Mouse (Mus musculus) MEL (cell line): ENCODE data around the gene Atl2. TPM values are rescaled to one million over a fixed set of nuclear protein-coding genes. Genes with fewer than 3 reads are reported as not detected.
A peak's percentile ranks its signal among the peaks of the same experiment; 100 is the strongest.

Source experiments
- DNase-seq: peaks from one replicate; pipeline ENCODE4 v3.0.0; 2011; ENCODE audit warnings: low read depth, low spot score
- H3K27ac ChIP-seq: 2 replicates; pipeline ENCODE4 v1.5.1; 2012; ENCODE audit warnings: low read depth, mild to moderate bottlenecking, control low read depth, low read length, moderate library complexity; ENCODE audit not compliant: control insufficient read depth
- H3K27me3 ChIP-seq, 2 experiments: fragments of 150-350 bp in 1 of 2; sonication (generic) in 1 of 2; 2 replicates each; pipeline ENCODE4 v1.6.1; 2012; ENCODE audit warnings: low read length in 2 of 2, mild to moderate bottlenecking in 2 of 2, improper control_type of control experiment in 1 of 2, moderate library complexity in 1 of 2; ENCODE audit not compliant: insufficient read depth in 2 of 2, control insufficient read depth in 1 of 2
- H3K36me3 ChIP-seq, 2 experiments: 2 replicates each; pipeline ENCODE4 v1.6.1; 2012 to 2014; ENCODE audit warnings: low read length in 2 of 2, improper control_type of control experiment in 1 of 2, inconsistent platforms in 1 of 2, mild to moderate bottlenecking in 1 of 2; ENCODE audit not compliant: insufficient read depth in 2 of 2, control insufficient read depth in 1 of 2
- H3K4me1 ChIP-seq, 2 experiments: fragments of 150-350 bp in 1 of 2; sonication (generic) in 1 of 2; 2 replicates each; pipeline ENCODE4 v1.6.1; 2012; ENCODE audit warnings: low read length in 2 of 2, improper control_type of control experiment in 1 of 2, mild to moderate bottlenecking in 1 of 2; ENCODE audit not compliant: insufficient read depth in 2 of 2, control insufficient read depth in 1 of 2
- H3K4me3 ChIP-seq, 2 experiments: fragments of 150-350 bp in 1 of 2; sonication (generic) in 1 of 2; 2 replicates each; pipeline ENCODE4 v1.5.1; 2012; ENCODE audit warnings: low read depth in 2 of 2, low read length in 2 of 2, mild to moderate bottlenecking in 2 of 2, moderate library complexity in 2 of 2, control low read depth in 1 of 2, improper control_type of control experiment in 1 of 2; ENCODE audit not compliant: control insufficient read depth in 1 of 2, insufficient read depth in 1 of 2
- H3K79me2 ChIP-seq: 2 replicates; pipeline ENCODE4 v1.6.1; 2012; ENCODE audit warnings: mild to moderate bottlenecking, low read length, moderate library complexity; ENCODE audit not compliant: control insufficient read depth, poor library complexity, insufficient read depth
- H3K9ac ChIP-seq: 2 replicates; pipeline ENCODE4 v1.6.1; 2012; ENCODE audit warnings: low read depth, mild to moderate bottlenecking, control low read depth, low read length, moderate library complexity; ENCODE audit not compliant: control insufficient read depth, poor library complexity, severe bottlenecking
- H3K9me3 ChIP-seq: fragments of 150-350 bp; sonication (generic); replicated peaks from 2 replicates; pipeline ENCODE4 v1.6.1; 2012; ENCODE audit warnings: mild to moderate bottlenecking, low read length, improper control_type of control experiment, moderate library complexity; ENCODE audit not compliant: insufficient read depth
- BHLHE40 ChIP-seq: IDR thresholded peaks from 2 replicates; pipeline ENCODE4 v1.6.1; 2012; ENCODE audit warnings: low read depth, mild to moderate bottlenecking, inconsistent platforms, low read length, improper control_type of control experiment, borderline replicate concordance
- CTCF ChIP-seq, 3 experiments: IDR thresholded peaks in 2 of 3; conservative IDR thresholded peaks in 1 of 3; 2 replicates each; pipeline ENCODE4 v1.5.1; 2011 to 2012; ENCODE audit warnings: low read length in 3 of 3, low read depth in 2 of 3, mild to moderate bottlenecking in 2 of 3, improper control_type of control experiment in 1 of 3, inconsistent platforms in 1 of 3, mixed read lengths in 1 of 3, moderate library complexity in 1 of 3; ENCODE audit not compliant: control insufficient read depth in 1 of 3, insufficient read depth in 1 of 3, poor library complexity in 1 of 3, severe bottlenecking in 1 of 3
- ELF1 ChIP-seq: IDR thresholded peaks from 2 replicates; pipeline ENCODE4 v1.6.1; 2014; ENCODE audit warnings: low read depth, mild to moderate bottlenecking, inconsistent platforms, low read length, improper control_type of control experiment, moderate library complexity
- EP300 ChIP-seq, 2 experiments: IDR thresholded peaks; 2 replicates each; pipeline ENCODE4 v1.6.1; 2011; ENCODE audit warnings: improper control_type of control experiment in 2 of 2, low read length in 2 of 2, low read depth in 1 of 2, mild to moderate bottlenecking in 1 of 2
- ETS1 ChIP-seq: IDR thresholded peaks from 2 replicates; pipeline ENCODE4 v1.6.1; 2012; ENCODE audit warnings: low read depth, mild to moderate bottlenecking, inconsistent platforms, low read length, improper control_type of control experiment, moderate library complexity
- GABPA ChIP-seq: IDR thresholded peaks from 2 replicates; pipeline ENCODE4 v1.6.1; 2012; ENCODE audit warnings: low read depth, mild to moderate bottlenecking, inconsistent platforms, low read length, improper control_type of control experiment, moderate library complexity
- GATA1 ChIP-seq: IDR thresholded peaks from 2 replicates; pipeline ENCODE4 v1.6.1; 2011; ENCODE audit warnings: low read depth, low read length, improper control_type of control experiment
- JUND ChIP-seq: IDR thresholded peaks from 2 replicates; pipeline ENCODE4 v1.6.1; 2011; ENCODE audit warnings: low read depth, mild to moderate bottlenecking, improper control_type of control experiment, low read length
- MAX ChIP-seq: IDR thresholded peaks from 2 replicates; pipeline ENCODE4 v1.6.1; 2011; ENCODE audit warnings: low read length, improper control_type of control experiment
- MAZ ChIP-seq: IDR thresholded peaks from 2 replicates; pipeline ENCODE4 v1.6.1; 2012; ENCODE audit warnings: low read depth, mild to moderate bottlenecking, inconsistent platforms, low read length, improper control_type of control experiment
- MEF2A ChIP-seq: IDR thresholded peaks from 2 replicates; pipeline ENCODE4 v1.6.1; 2014; ENCODE audit warnings: low read depth, mild to moderate bottlenecking, inconsistent platforms, low read length, improper control_type of control experiment; ENCODE audit not compliant: poor library complexity, insufficient replicate concordance, severe bottlenecking; ENCODE audit errors: extremely low read depth
- MXI1 ChIP-seq: IDR thresholded peaks from 2 replicates; pipeline ENCODE4 v1.6.1; 2011; ENCODE audit warnings: mild to moderate bottlenecking, low read depth, low read length, improper control_type of control experiment
- MYB ChIP-seq: IDR thresholded peaks from 2 replicates; pipeline ENCODE4 v1.6.1; 2011; ENCODE audit warnings: mild to moderate bottlenecking, low read depth, low read length, improper control_type of control experiment
- MYC ChIP-seq: IDR thresholded peaks from 2 replicates; pipeline ENCODE4 v1.6.1; 2011; ENCODE audit warnings: low read depth, mild to moderate bottlenecking, low read length, improper control_type of control experiment, moderate library complexity
- NELFE ChIP-seq: IDR thresholded peaks from 2 replicates; pipeline ENCODE4 v1.6.1; 2011; ENCODE audit warnings: low read depth, low read length, improper control_type of control experiment
- POLR2A ChIP-seq, 2 experiments: IDR thresholded peaks; 2 replicates each; pipeline ENCODE4 v1.6.1; 2011 to 2012; ENCODE audit warnings: low read length in 2 of 2, mild to moderate bottlenecking in 2 of 2, control low read depth in 1 of 2, improper control_type of control experiment in 1 of 2, low read depth in 1 of 2, moderate library complexity in 1 of 2; ENCODE audit not compliant: control insufficient read depth in 1 of 2, insufficient read depth in 1 of 2, poor library complexity in 1 of 2
- POLR2AphosphoS5 ChIP-seq: IDR thresholded peaks from 2 replicates; pipeline ENCODE4 v1.6.1; 2012; ENCODE audit warnings: low read depth, borderline replicate concordance, mild to moderate bottlenecking, inconsistent platforms, low read length, moderate library complexity, mixed read lengths
- RAD21 ChIP-seq: IDR thresholded peaks from 2 replicates; pipeline ENCODE4 v1.6.1; 2011; ENCODE audit warnings: mild to moderate bottlenecking, low read depth, low read length, improper control_type of control experiment
- RCOR1 ChIP-seq: IDR thresholded peaks from 2 replicates; pipeline ENCODE4 v1.6.1; 2012; ENCODE audit warnings: low read depth, mild to moderate bottlenecking, inconsistent platforms, low read length, improper control_type of control experiment
- SIN3A ChIP-seq: IDR thresholded peaks from 2 replicates; pipeline ENCODE4 v1.6.1; 2012; ENCODE audit warnings: low read length, improper control_type of control experiment, inconsistent platforms
- SMC3 ChIP-seq: IDR thresholded peaks from 2 replicates; pipeline ENCODE4 v1.6.1; 2011; ENCODE audit warnings: low read depth, low read length, improper control_type of control experiment
- TCF12 ChIP-seq: IDR thresholded peaks from 2 replicates; pipeline ENCODE4 v1.6.1; 2014; ENCODE audit warnings: low read depth, mild to moderate bottlenecking, inconsistent platforms, low read length, improper control_type of control experiment, moderate library complexity
- UBTF ChIP-seq: IDR thresholded peaks from 2 replicates; pipeline ENCODE4 v1.6.1; 2012; ENCODE audit warnings: low read depth, mild to moderate bottlenecking, inconsistent platforms, low read length, improper control_type of control experiment, moderate library complexity, borderline replicate concordance; ENCODE audit not compliant: insufficient read depth
- USF1 ChIP-seq: IDR thresholded peaks from 2 replicates; pipeline ENCODE4 v1.6.1; 2014; ENCODE audit warnings: low read depth, mild to moderate bottlenecking, inconsistent platforms, low read length, improper control_type of control experiment, moderate library complexity
- ZC3H11A ChIP-seq: IDR thresholded peaks from 2 replicates; pipeline ENCODE4 v1.6.1; 2012; ENCODE audit warnings: low read depth, mild to moderate bottlenecking, inconsistent platforms, low read length, improper control_type of control experiment
- ZNF384 ChIP-seq: IDR thresholded peaks from 2 replicates; pipeline ENCODE4 v1.6.1; 2012; ENCODE audit warnings: low read depth, mild to moderate bottlenecking, inconsistent platforms, low read length, improper control_type of control experiment
- polyA plus RNA-seq, 2 experiments: library from polyadenylated mRNA; stranded (reverse) in 1 of 2; unstranded in 1 of 2; fragments of >175 nt in 1 of 2; fragments of >200 nt in 1 of 2; gene quantifications; 2 replicates each; pipeline versions ENCODE4 v1.2.1 to v1.2.4; 2012; ENCODE audit warnings: low replicate concordance in 2 of 2, low read depth in 1 of 2; ENCODE audit not compliant: insufficient read length in 2 of 2, insufficient read depth in 1 of 2, missing spikeins in 1 of 2
- total RNA-seq: library from RNA; depleted of rRNA; stranded (reverse); fragments of 300-350 nt; gene quantifications from 2 replicates; pipeline ENCODE4 v1.2.3, GENCODE M21; 2012

The Atl2 gene
- total and polyA plus RNA-seq, 3 experiments: 29.5 to 118 (median 43.3) TPM

DNA sequence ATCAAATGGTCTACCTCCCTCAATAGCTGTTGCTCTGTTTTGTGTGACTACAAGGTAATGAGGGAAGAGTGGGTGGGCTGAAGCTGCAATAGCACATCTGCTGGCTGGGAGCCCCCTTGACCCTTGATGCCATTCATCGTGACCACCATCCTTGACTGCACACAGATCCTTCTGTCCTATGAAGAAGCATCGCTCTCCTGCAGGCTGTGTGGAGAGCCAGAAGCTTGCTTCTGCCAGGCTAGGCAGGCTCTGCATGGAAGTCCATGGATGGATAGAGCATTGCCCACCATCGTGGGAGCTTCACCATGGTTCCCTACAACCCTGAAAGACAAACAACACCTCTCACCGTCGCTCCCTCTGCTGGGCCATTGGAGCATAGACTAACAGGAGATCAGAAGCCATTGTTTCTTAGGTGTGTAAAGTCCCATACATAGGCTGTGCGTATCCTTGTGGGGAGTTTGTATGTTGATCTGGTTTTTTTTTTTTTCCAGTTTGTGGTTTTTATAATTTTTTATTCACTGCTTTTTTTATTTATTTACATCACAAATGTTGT, 69.4 kb downstream of the Atl2 start:
- no peak for DNase-seq
- Histone ChIP-seq H3K27me3 (peaks cover 2 to 3% of the 10 kb centered on the region in 2 experiments), H3K4me3 (no peak overlapping the region), H3K27ac (no peak overlapping the region), H3K9me3 (no peaks in the 10 kb centered on the region), H3K79me2 (no peaks in the 10 kb centered on the region), H3K4me1 (no peaks in the 10 kb centered on the region), H3K9ac (no peak overlapping the region), H3K36me3 (no peaks in the 10 kb centered on the region)
- TF ChIP-seq SMC3 (0 out of 2 replicates have a peak, but pooled peaks have one; percentile 10), ZNF384 (no peak)

DNA sequence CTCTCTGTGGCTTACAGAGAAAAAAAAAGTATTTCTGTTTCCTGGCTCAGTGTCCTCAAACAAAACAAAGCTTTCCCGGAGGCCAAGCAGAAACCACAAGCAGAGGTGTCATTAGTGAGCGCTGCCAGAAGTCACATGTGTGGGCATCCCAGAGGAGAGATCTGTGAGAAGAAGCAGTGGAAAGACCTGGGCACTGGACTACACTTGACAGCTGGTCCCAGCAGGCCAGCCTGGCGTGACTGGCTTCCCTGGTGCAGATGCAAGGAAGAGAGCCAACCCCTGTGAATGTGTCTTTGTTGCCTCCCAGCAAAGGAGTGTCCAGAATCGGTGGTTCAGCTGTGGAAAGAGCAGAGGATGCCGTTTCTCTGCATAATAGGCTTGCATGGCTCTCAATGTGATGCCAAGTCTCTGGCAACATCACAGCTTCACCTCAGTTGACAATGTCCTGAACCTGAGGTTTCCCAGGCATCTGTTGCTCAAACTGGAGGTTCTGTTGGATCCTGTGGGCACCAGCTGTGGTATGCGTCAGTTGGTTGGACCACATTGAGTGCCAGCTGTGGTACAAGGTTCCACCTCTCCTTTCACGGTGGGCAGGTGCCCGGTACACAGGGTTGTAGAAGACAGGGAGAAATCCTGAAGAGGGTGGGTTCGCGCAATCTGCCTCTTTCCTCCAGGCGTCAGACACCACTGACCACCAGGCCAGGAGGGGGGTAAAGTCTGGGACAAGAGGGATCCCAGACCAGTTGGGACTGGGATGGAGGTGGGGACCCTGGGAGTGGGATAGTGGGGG, 70.5 kb downstream of the Atl2 start:
- Histone ChIP-seq H3K9ac (no peak overlapping the region), H3K27ac (no peak overlapping the region), H3K36me3 (no peaks in the 10 kb centered on the region), H3K4me1 (no peaks in the 10 kb centered on the region), H3K79me2 (no peaks in the 10 kb centered on the region), H3K27me3 (peaks cover 2 to 3% of the 10 kb centered on the region in 2 experiments), H3K4me3 (no peak overlapping the region), H3K9me3 (no peaks in the 10 kb centered on the region)
- TF ChIP-seq MXI1 (no peak), MAX (no peak), MEF2A (no peak), MAZ (no peak), CTCF (IDR thresholded peaks at IDR 0.05 in 2 of 3, conservative IDR thresholded peaks at IDR 0.05 in 1 of 3; ENCODE audit: control insufficient read depth in 1 of 3, insufficient read depth in 1 of 3, low read depth in 2 of 3, low read length in 3 of 3, poor library complexity in 1 of 3, severe bottlenecking in 1 of 3) (no peak), TCF12 (no peak), BHLHE40 (no peak), ELF1 (no peak), USF1 (no peak), GABPA (no peak), MYB (no peak)
- no peak for DNase-seq

DNA sequence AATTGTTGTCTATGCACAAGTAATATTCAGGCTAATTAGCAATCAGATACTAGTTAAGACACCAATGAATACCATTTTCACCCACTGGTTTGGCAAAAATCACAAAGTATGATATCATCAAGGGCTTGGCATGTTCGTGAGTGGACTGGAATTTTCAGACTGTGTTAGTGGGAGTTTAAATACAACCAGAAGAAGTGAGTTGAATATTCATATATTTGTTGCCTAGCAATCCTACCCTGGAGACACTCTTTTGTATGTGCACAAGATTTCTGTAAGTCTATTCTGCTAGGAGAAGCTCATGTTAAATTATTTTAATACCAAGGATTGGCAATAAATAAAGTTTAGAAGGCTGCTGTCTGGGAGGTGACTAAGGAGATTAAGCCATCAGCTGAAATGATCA, 71.5 kb downstream of the Atl2 start:
- Histone ChIP-seq H3K9ac (no peak overlapping the region), H3K4me1 (no peaks in the 10 kb centered on the region), H3K4me3 (no peak overlapping the region), H3K9me3 (no peaks in the 10 kb centered on the region), H3K27ac (no peak overlapping the region), H3K27me3 (peaks cover 2 to 3% of the 10 kb centered on the region in 2 experiments), H3K36me3 (no peaks in the 10 kb centered on the region), H3K79me2 (no peaks in the 10 kb centered on the region)
- no peak for DNase-seq
- no peak for TF ChIP-seq NELFE
- TF ChIP-seq ETS1: no peak
- no peak for TF ChIP-seq ZC3H11A
- no peak for TF ChIP-seq RAD21
- no peak for TF ChIP-seq POLR2A (IDR thresholded peaks at IDR 0.05; ENCODE audit: control insufficient read depth in 1 of 2, insufficient read depth in 1 of 2, low read depth in 1 of 2, low read length in 2 of 2, poor library complexity in 1 of 2)
- TF ChIP-seq POLR2AphosphoS5: no peak
- TF ChIP-seq UBTF: no peak
- no peak for TF ChIP-seq JUND
- no peak for TF ChIP-seq SMC3
- TF ChIP-seq GATA1: no peak
- no peak for TF ChIP-seq USF1
- TF ChIP-seq MYC: no peak
- no peak for TF ChIP-seq MAX
- TF ChIP-seq RCOR1: no peak
- TF ChIP-seq EP300 (IDR thresholded peaks at IDR 0.05; ENCODE audit: low read depth in 1 of 2, low read length in 2 of 2): no peak
- no peak for TF ChIP-seq SIN3A
